Mouse (Mus musculus) forebrain, embryonic 16.5 days (tissue): ENCODE data around the gene Sufu. TPM values are rescaled to one million over a fixed set of nuclear protein-coding genes. Genes with fewer than 3 reads are reported as not detected.

Experiments
- ATAC-seq: fragments of 200-750 bp; cut with Nextera tagmentation; 2 replicates; pipeline ENCODE4 v1.8.0; 2017; ENCODE audit warnings: mild to moderate bottlenecking, moderate library complexity
- H3K27ac ChIP-seq: fragments of 300-500 bp; sonication (generic); 2 replicates; pipeline ENCODE4 v1.5.1; 2014; ENCODE audit warnings: low read length, control low read depth
- H3K27me3 ChIP-seq: fragments of 300-500 bp; sonication (generic); replicated peaks from 2 replicates; pipeline ENCODE4 v1.6.1; 2014; ENCODE audit warnings: low read length; ENCODE audit not compliant: control insufficient read depth, insufficient read depth
- H3K36me3 ChIP-seq: fragments of 300-500 bp; sonication (generic); 2 replicates; pipeline ENCODE4 v1.6.1; 2014; ENCODE audit not compliant: control insufficient read depth, insufficient read depth
- H3K4me1 ChIP-seq: fragments of 300-500 bp; sonication (generic); replicated peaks from 2 replicates; pipeline ENCODE4 v1.6.1; 2014; ENCODE audit warnings: low read length; ENCODE audit not compliant: control insufficient read depth, insufficient read depth
- H3K4me2 ChIP-seq: fragments of 300-500 bp; sonication (generic); 2 replicates; pipeline ENCODE4 v1.6.1; 2014; ENCODE audit warnings: mild to moderate bottlenecking, low read length, control low read depth
- H3K4me3 ChIP-seq: fragments of 300-500 bp; sonication (generic); replicated peaks from 2 replicates; pipeline ENCODE4 v1.5.1; 2014; ENCODE audit warnings: mild to moderate bottlenecking, low read length, control low read depth
- H3K9ac ChIP-seq: fragments of 300-500 bp; sonication (generic); replicated peaks from 2 replicates; pipeline ENCODE4 v1.6.1; 2014; ENCODE audit warnings: low read depth, low read length, control low read depth
- H3K9me3 ChIP-seq: fragments of 300-500 bp; sonication (generic); 2 replicates; pipeline ENCODE4 v1.6.1; 2016; ENCODE audit warnings: low read length; ENCODE audit not compliant: control insufficient read depth
- WGBS: fragments of 180-500 bp; shearing (Covaris S2); extraction: QIAGEN DNeasy Blood & Tissue Kit; methylation state at CpG from one replicate; pipeline ENCODE4 v1.1.7; 2014; 5-methylcytosine and 5-hydroxymethylcytosine counted together
- polyA plus RNA-seq: library from polyadenylated mRNA; unstranded; fragments of >200 nt; fragmentation: Nextera tagmentation; extraction: Ambion mirVana; gene quantifications from 2 replicates; pipeline ENCODE4 v1.2.1, GENCODE M21; 2015

Gene Sufu
- polyA plus RNA-seq, 1 experiment from 2014 or later, result 26.4 TPM

DNA sequence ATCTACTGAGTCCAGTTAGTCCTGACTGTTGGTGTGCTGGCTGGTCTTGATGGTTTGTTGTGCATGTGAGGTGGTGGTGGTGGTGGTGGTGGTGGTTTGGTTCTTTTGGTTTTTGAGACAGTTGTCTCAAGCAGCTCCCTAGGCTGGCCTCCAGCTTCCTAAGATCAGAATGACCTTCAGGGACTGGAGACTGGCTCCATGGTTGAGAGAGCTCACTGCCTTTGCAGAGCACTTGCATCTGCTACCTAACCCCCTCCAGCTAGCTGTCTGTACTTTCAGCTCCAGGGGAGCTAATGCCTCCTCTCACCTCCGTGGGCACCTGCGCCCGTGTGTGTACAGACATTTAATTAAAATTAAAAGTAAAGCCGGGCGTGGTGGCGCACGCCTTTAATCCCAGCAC lies 23.7 kb downstream of the Sufu start:
- Histone ChIP-seq H3K27me3 (no peaks in the 10 kb centered on the region), H3K4me1 (peaks cover 30% of the 10 kb centered on the region), H3K4me2 (no peak overlapping the region), H3K27ac (no peak overlapping the region), H3K9me3 (no peaks in the 10 kb centered on the region), H3K4me3 (no peak overlapping the region), H3K9ac (no peak overlapping the region), H3K36me3 (no peaks in the 10 kb centered on the region)
- ATAC-seq, result no peak
- 92% methylated on average over 7 of the region's 7 CpGs for WGBS

DNA sequence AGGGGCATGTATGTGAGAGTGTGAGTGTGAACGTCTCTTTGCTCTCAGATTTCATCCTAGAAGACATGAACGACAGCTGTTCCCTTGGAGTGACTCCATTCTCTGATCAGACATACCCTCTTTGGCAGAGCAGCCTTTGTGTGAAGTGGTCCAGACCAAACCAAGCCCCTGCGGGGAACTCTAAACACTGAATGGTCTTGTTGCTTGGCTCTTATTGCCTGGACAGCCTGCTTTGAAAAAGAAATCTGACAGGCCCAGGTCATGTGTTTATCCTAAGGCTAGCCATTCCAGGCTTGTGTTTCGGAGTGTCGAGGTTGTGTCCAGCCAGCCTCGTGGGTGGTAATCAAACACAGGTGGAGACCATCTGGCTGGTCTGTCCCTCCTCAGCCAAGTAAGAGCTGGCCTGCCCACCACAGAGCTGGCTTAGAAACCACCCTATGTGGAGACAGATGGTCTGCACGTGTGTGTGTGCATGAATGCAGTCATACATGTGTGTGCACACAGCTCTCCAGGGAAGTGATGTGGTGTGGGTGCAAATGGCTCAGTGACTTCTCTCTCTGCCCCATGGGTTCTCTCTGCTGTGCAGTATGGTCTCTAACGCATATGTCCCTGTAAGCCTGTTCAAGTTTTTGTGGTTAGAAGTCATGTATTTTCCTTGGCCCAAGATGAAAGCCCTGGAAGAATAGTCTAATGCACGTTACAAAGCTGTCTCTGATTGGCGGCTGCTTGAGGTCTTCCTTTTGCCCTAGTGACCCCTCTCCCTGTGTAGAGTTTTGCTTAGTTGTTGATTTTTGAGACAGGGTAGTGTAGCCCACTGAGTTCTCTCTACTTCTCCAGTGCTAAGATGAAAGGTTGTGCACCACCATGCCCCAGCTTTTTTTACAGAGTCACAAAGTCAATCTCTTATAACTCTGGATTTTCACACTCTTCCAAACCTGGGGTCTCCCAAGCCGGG lies 26.0 kb downstream of the Sufu start:
- peak; percentile 87 for ATAC-seq
- Histone ChIP-seq H3K27ac (peak overlapping the region; percentile 12), H3K9ac (no peak overlapping the region), H3K4me1 (peaks cover 32% of the 10 kb centered on the region), H3K4me3 (no peak overlapping the region), H3K36me3 (no peaks in the 10 kb centered on the region), H3K4me2 (no peak overlapping the region), H3K27me3 (no peaks in the 10 kb centered on the region), H3K9me3 (no peaks in the 10 kb centered on the region)
- 31% methylated on average over 11 of the region's 11 CpGs for WGBS

DNA sequence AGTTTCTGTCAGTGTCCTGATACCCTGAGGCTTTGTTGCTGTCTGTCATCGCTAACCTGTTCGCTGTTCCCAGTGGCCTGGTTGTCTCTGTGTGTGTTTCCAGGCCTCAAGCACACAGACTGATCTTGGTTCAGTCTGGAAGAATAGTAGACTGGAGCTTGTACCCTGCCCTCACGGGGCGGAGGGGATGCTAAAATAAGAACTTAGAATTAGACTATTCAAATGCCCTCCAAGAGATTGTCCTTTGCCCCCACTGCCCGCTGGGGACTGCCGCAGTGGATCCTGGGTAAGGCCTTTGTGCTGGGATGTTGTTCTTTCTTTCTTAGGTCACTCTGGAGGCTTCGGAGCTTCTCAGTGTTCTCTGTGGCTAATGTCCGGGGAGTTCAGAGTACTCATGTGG lies 28.6 kb downstream of the Sufu start:
- Histone ChIP-seq H3K4me3 (no peak overlapping the region), H3K4me2 (no peak overlapping the region), H3K27ac (no peak overlapping the region), H3K4me1 (peaks cover 28% of the 10 kb centered on the region), H3K27me3 (no peaks in the 10 kb centered on the region), H3K36me3 (no peaks in the 10 kb centered on the region), H3K9me3 (no peaks in the 10 kb centered on the region), H3K9ac (no peak overlapping the region)
- ATAC-seq, result no peak
- WGBS, result 89% methylated on average over 8 of the region's 8 CpGs

DNA sequence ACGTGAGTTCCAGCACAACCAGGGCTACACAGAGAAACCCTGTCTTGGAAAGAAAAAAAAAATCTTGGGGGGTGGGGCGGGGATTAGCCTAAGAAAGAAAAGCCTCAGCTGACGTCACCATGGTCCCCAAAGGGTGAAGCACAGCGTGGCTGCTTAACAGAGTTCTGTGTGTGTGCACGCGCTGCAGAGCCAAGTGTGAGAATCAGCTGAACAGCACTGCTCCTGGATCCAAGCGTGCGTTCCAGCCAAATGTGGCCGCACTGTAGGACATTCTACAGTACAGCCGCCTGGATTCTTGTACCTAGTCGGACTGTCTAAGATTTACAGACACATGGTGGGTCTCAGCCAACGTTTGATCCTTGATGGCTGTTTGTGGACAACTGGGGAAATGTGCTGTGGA lies 29.8 kb downstream of the Sufu start:
- H3K27ac ChIP-seq, result no peak overlapping the region
- WGBS, result 35% methylated on average over 12 of the region's 12 CpGs
- no peak overlapping the region for H3K4me2 ChIP-seq

DNA sequence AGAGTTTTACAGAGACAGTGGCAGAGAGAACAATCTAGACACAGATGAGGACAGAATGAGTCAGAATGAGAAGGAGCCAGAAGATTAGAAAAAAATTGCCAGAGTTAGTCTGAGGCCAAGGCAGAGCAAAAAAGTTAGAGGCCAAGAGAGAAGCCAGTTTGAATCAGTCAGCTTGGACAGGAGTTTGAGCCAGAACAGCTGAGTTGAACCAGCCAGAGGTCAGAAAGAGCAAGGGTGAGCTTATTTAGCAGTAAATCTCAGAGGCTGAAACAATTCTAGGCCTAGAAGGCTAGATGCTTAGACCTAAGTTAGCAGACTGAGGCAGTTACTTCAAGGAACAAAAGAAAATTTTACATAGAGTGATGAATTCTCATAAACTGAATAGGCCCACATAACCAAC lies 32.6 kb downstream of the Sufu start:
- no peak overlapping the region for H3K4me2 ChIP-seq
- no peak for ATAC-seq
- no peaks in the 10 kb centered on the region for H3K9me3 ChIP-seq
- no peaks in the 10 kb centered on the region for H3K36me3 ChIP-seq
- H3K27me3 ChIP-seq, result no peaks in the 10 kb centered on the region
- H3K27ac ChIP-seq, result no peak overlapping the region
- 0 out of 2 replicates have a peak, but pooled peaks cover 2% of the 10 kb centered on the region for H3K4me1 ChIP-seq
- no peak overlapping the region for H3K9ac ChIP-seq
- no peak overlapping the region for H3K4me3 ChIP-seq

More for the DNA sequence above, 29.8 kb downstream of the Sufu start:
- Histone ChIP-seq H3K4me1 (peaks cover 24% of the 10 kb centered on the region), H3K4me3 (no peak overlapping the region), H3K27me3 (no peaks in the 10 kb centered on the region), H3K9me3 (no peaks in the 10 kb centered on the region), H3K9ac (no peak overlapping the region), H3K36me3 (no peaks in the 10 kb centered on the region)
- no peak for ATAC-seq

DNA sequence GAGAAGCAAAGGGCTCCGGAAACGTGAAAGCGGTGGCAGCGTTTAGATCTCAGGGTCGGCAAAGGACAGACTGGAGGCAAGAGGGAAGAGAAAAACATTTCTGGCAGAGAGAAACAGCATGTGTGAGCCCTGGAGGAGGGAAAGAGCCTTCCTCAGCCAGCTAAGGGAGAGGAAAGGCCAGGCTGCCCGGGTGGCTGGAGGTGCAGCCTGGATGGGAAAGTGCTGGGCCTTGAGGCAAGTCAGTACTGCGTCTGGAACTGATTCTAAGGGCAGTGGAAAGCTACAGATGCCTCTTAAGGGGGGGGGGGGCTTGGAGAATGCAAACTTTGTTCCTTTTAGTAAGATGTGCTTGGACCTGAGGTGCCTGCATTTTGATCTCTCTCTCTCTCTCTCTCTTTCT lies 37.0 kb downstream of the Sufu start:
- Histone ChIP-seq H3K9ac (no peak overlapping the region), H3K4me2 (no peak overlapping the region), H3K27ac (no peak overlapping the region), H3K36me3 (no peaks in the 10 kb centered on the region), H3K9me3 (no peaks in the 10 kb centered on the region), H3K4me1 (peaks cover 4% of the 10 kb centered on the region; the same call in 1 of the 2 replicates), H3K27me3 (no peaks in the 10 kb centered on the region), H3K4me3 (no peak overlapping the region)
- ATAC-seq, result no peak
- WGBS, result 75% methylated on average over 7 of the region's 7 CpGs

DNA sequence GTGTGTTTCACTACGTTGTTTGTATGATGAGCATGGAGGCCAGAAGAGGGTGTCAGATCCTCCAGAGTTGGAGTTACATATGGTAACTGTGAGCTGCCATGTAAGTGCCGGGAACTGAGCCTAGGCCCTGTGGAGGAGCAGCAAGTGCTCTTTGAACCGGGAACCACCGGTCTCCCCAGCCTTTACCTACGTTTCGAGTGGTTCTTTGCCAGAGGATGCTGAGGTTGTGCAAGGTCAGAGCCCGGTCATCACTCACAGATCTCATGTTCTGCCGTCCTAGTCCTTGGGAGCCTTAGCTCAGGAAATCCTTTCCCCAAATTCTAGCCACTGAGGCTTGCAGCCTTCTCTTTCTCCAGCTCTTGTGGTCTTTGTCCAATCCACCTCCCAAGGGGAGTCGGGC lies 37.5 kb downstream of the Sufu start:
- no peak for ATAC-seq
- Histone ChIP-seq H3K27me3 (no peaks in the 10 kb centered on the region), H3K27ac (no peak overlapping the region), H3K9me3 (no peaks in the 10 kb centered on the region), H3K36me3 (no peaks in the 10 kb centered on the region), H3K4me2 (no peak overlapping the region), H3K4me3 (no peak overlapping the region), H3K4me1 (peaks cover 4% of the 10 kb centered on the region; the same call in 1 of the 2 replicates), H3K9ac (no peak overlapping the region)
- WGBS, result 76% methylated on average over 9 of the region's 9 CpGs

DNA sequence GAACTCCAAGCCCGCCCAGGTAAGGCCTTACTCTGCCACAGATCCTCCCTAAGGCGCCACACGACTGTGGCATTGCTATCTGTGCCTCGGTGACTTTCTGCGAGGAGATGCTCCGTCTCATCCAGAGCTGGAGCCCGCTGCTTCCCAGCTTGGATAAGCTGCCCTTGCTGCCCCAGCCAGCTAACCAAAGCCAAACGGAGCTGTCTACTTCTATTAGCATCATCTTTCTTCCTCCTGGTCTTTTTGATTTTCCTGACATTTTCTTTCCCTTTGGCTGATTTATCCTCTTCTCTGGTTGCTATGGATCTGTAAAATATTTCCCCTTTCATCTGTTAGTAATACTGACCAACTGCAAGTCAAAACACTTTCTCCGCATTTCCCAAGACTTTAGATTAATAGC lies 37.9 kb downstream of the Sufu start:
- WGBS, result 77% methylated on average over 9 of the region's 9 CpGs
- H3K4me1 ChIP-seq, result peaks cover 4% of the 10 kb centered on the region; the same call in 1 of the 2 replicates
- H3K27ac ChIP-seq, result no peak overlapping the region
- no peaks in the 10 kb centered on the region for H3K9me3 ChIP-seq
- H3K4me3 ChIP-seq, result no peak overlapping the region
- H3K4me2 ChIP-seq, result no peak overlapping the region
- H3K27me3 ChIP-seq, result no peaks in the 10 kb centered on the region
- H3K9ac ChIP-seq, result no peak overlapping the region
- no peaks in the 10 kb centered on the region for H3K36me3 ChIP-seq
- no peak for ATAC-seq

DNA sequence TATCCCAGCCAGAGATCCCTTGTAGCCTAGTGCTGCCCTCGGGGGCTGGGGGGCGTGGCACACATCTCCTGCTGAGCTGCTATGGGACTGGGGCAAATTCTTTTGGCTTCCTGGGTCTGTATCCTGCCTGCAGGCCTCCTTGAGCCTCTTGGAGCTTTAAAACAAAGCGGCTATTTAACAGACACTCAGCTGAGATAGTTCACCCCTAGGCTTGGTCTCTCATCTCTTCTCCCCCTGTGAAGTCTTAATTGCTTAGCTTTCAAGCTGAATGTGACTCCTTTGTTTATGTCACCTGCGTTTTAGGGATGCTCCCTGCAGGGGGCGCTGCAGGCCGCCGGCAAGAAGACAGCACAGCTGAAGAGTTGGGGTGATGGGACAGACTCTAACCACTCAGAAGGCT lies 38.8 kb downstream of the Sufu start:
- H3K4me2 ChIP-seq, result no peak overlapping the region
- H3K9me3 ChIP-seq, result no peaks in the 10 kb centered on the region
- H3K9ac ChIP-seq, result no peak overlapping the region
- no peak overlapping the region for H3K4me3 ChIP-seq
- H3K27me3 ChIP-seq, result no peaks in the 10 kb centered on the region
- no peaks in the 10 kb centered on the region for H3K36me3 ChIP-seq
- H3K4me1 ChIP-seq, result peaks cover 4% of the 10 kb centered on the region; the same call in 1 of the 2 replicates
- 3% methylated on average over 7 of the region's 7 CpGs for WGBS
- ATAC-seq, result no peak
- H3K27ac ChIP-seq, result no peak overlapping the region
